Mouse (Mus musculus) limb, embryonic 15.5 days (tissue): ENCODE data around the gene Olfr1058. TPM values are rescaled to one million over a fixed set of nuclear protein-coding genes. Genes with fewer than 3 reads are reported as not detected.

ENCODE experiments used
- polyA plus RNA-seq: library from polyadenylated mRNA; unstranded; fragments of >200 nt; fragmentation: Nextera tagmentation; extraction: Ambion mirVana; gene quantifications from 2 replicates; pipeline ENCODE4 v1.2.1, GENCODE M21; 2015

Olfr1058 gene
- polyA plus RNA-seq, 1 experiment from 2014 or later, result not detected

Other genes with a start within 250 kb of the Olfr1058 start
- gene Olfr1040, start 241.8 kb downstream of the Olfr1058 start, polyA plus RNA-seq, result not detected in 2 replicates
- not detected in 2 replicates for gene Olfr1042, start 226.7 kb downstream of the Olfr1058 start, polyA plus RNA-seq
- not detected in 2 replicates for gene Olfr1043, start 221.0 kb downstream of the Olfr1058 start, polyA plus RNA-seq
- not detected in 2 replicates for gene Olfr1044, start 210.7 kb downstream of the Olfr1058 start, polyA plus RNA-seq
- not detected in 2 replicates for gene Olfr52, start 202.9 kb downstream of the Olfr1058 start, polyA plus RNA-seq
- not detected in 2 replicates for gene Olfr1045, start 185.6 kb downstream of the Olfr1058 start, polyA plus RNA-seq
- gene Olfr1046, start 169.2 kb downstream of the Olfr1058 start, polyA plus RNA-seq, result not detected in 2 replicates
- not detected in 2 replicates for gene Olfr1047, start 157.2 kb downstream of the Olfr1058 start, polyA plus RNA-seq
- not detected in 2 replicates for gene Olfr1048, start 148.3 kb downstream of the Olfr1058 start, polyA plus RNA-seq
- gene Olfr1049, start 130.2 kb downstream of the Olfr1058 start, polyA plus RNA-seq, result not detected in 2 replicates
- not detected in 2 replicates for gene Olfr1051, start 109.5 kb downstream of the Olfr1058 start, polyA plus RNA-seq
- gene Olfr1052, start 96.1 kb downstream of the Olfr1058 start, polyA plus RNA-seq, result not detected in 2 replicates
- not detected in 2 replicates for gene Olfr1053, start 73.3 kb downstream of the Olfr1058 start, polyA plus RNA-seq
- gene Olfr1054, start 53.1 kb downstream of the Olfr1058 start, polyA plus RNA-seq, result not detected in 2 replicates
- gene Olfr1055, start 38.3 kb downstream of the Olfr1058 start, polyA plus RNA-seq, result not detected in 2 replicates
- not detected in 2 replicates for gene Olfr1056, start 26.1 kb downstream of the Olfr1058 start, polyA plus RNA-seq
- gene Olfr1057, start 10.2 kb downstream of the Olfr1058 start, polyA plus RNA-seq, result not detected in 2 replicates
- gene Olfr1061, start 25.5 kb upstream of the Olfr1058 start, polyA plus RNA-seq, result not detected in 2 replicates
- not detected in 2 replicates for gene Olfr1062, start 38.2 kb upstream of the Olfr1058 start, polyA plus RNA-seq
- gene Olfr1065, start 62.0 kb upstream of the Olfr1058 start, polyA plus RNA-seq, result not detected in 2 replicates
- gene Olfr1066, start 67.7 kb upstream of the Olfr1058 start, polyA plus RNA-seq, result not detected in 2 replicates
- not detected in 2 replicates for gene Olfr228, start 98.8 kb upstream of the Olfr1058 start, polyA plus RNA-seq
- gene Olfr1076, start 119.9 kb upstream of the Olfr1058 start, polyA plus RNA-seq, result not detected in 2 replicates
- not detected in 2 replicates for gene Olfr1079, start 153.9 kb upstream of the Olfr1058 start, polyA plus RNA-seq
- not detected in 2 replicates for gene Olfr1080, start 169.7 kb upstream of the Olfr1058 start, polyA plus RNA-seq
- gene Olfr1082, start 210.4 kb upstream of the Olfr1058 start, polyA plus RNA-seq, result not detected in 2 replicates